Mouse (Mus musculus) stomach, postnatal 0 days (tissue): ENCODE measurements around the gene Iqce.

Source experiments
- CTCF ChIP-seq: IDR thresholded peaks from 2 replicates; pipeline ENCODE4 v1.5.1; 2016; ENCODE audit warnings: antibody characterized with exemption, low read depth, mild to moderate bottlenecking, moderate library complexity
- EP300 ChIP-seq: optimal IDR thresholded peaks from 2 replicates; pipeline ENCODE3; 2016; ENCODE audit warnings: antibody characterized with exemption

DNA sequence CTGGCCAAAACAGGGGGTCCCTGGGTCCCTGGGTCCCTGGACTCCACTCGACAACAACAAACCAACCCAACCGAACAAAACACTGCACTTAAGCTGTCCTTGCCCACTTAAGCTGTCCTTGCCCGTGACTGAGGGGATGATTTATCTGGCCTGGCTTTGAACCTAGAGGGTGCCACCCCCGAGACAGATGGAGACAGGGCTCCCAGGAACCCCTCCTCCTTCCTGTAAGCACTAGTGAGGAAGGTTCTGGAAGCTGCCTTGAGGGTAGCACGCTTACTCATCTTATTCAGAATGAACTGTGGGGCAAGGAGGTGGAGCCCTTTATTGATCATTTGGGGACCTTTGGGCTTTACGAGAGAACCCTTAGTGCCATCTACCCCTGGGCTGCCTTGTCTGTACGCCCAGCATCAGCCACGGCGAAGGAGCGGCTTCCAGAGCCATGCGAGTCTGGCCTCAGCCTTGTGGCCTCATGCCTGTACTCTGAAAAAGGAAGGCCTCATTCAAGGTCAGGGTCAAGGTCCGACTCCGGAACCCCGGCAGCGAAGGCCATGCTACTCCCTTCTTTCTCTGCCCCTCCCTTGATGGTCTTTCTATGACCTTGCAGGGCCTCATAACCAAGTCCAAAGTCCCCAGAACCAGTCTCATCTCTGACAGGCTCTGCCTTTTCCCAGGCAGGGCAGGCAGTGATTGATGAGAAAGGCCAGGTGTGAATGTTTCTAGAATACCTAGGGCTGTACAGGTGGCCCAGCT lies 47.9 kb downstream of the Iqce start:
- TF ChIP-seq CTCF (no peak), EP300 (no peak)
